Mouse (Mus musculus) gonadal fat pad, adult 2 months (tissue): Measurements from ENCODE around the gene Anks1b. TPM values are rescaled to one million over a fixed set of nuclear protein-coding genes. Genes with fewer than 3 reads are reported as not detected.

Experiments
- DNase-seq: peaks from one replicate; pipeline ENCODE4 v3.0.0-alpha.2; 2012; ENCODE audit warnings: low read depth
- polyA plus RNA-seq: library from polyadenylated mRNA; depleted of rRNA; stranded (reverse); fragments of >200 nt; gene quantifications from 2 replicates; pipeline ENCODE4 v1.2.3, GENCODE M21; 2012

Anks1b gene
- polyA plus RNA-seq, 1 experiment = 4.0 TPM

- no peak for DNase-seq
These were observed 797.0 kb downstream of the Anks1b start for GRCm38 (mm10) chr10:90670291-90670690.

DNA sequence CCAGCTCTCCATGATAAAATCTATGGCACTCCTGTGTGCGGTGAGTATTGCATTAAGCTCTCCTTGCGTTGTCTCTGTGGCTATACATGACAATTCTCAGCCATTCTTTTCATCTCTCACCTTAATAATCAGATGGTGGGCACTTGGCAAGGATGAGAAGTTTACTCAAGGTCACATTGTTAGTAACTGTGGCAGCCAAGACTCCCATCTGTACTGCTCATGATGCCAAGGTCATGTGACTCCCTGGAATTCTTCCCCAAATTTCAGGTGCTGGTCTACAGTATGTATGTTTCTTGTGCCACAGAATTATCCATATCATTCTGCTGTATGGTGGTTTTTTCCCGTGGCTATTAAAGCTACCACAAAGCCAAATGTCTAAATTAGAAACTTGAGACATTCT, 798.8 kb downstream of the Anks1b start:
- no peak for DNase-seq

GRCm38 (mm10) chr10:90674362-90674761, 801.1 kb downstream of the Anks1b start:
- no peak for DNase-seq

GRCm38 (mm10) chr10:90677421-90677820, 804.1 kb downstream of the Anks1b start:
- no peak for DNase-seq

DNA sequence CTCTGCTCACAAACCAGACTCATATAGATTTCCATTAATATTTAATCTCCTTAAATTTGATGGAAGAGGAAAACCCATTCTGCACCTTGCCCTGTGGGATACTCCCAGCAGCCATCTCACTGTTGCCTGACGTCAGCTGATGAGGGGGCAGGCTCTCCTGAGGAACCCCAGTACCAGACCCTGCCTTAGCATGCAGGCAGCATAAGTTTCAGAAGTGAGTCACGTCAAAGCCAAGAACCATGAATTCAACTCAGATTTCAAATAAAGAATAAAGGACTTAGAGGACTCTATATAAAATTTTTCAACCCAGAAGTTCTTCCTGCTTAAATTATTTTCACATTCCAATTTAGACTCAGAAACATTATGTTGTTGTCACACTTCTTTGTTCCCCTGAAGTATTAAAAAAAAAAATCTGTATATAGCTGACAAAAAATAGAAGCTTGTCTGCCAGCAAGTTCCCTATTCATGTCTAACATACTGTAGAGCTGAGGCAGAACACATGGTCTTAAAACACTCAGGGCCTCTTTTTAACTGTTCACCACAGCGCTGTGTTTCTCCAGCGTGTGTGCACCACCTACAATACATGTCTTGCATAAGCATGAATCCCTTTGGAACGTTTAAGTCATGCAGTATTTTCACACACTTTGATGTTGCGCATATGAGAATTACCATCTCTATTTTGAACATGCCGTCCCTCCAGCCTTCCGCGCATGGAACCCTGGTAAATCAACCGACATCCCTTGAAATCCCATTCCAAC, 806.6 kb downstream of the Anks1b start:
- no peak for DNase-seq

DNA sequence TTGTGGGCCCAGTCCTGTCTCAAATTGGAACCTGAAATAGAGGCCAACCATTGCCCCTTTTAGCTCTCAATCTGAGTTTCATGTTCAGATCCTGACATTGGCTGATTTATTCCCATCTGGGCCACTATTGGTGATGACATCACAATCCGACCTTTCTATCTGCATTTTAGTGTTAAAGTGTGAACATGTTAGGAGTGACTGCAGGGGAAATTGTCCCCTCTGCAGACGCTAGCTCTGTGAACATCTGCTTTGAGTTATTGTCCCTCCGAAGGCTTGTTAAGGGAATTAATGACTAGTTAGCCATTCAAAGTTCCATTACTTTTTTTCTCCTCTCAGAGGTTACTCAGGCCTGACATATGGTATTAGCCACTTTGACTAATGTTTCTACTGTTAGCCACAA, 810.5 kb downstream of the Anks1b start:
- DNase-seq = no peak

DNA sequence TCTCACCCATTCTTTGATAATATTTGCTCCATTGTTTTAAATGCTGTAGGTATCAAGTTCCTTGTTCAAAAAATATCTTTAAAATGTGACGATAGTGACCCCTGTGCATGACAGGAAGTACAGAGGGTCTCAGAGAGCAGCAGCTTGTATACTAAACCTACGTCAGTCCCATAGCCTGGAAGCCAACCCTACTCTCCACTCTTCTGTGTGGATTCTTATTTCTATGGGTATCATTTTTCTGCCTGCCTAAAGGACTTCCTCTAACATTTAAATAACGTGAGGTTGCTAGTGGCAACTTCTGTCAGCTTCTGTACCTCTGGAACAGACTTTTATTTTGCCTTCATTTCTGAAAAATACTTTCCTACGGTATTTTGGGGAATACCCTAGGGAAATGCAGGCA, 812.1 kb downstream of the Anks1b start:
- DNase-seq = no peak

DNA sequence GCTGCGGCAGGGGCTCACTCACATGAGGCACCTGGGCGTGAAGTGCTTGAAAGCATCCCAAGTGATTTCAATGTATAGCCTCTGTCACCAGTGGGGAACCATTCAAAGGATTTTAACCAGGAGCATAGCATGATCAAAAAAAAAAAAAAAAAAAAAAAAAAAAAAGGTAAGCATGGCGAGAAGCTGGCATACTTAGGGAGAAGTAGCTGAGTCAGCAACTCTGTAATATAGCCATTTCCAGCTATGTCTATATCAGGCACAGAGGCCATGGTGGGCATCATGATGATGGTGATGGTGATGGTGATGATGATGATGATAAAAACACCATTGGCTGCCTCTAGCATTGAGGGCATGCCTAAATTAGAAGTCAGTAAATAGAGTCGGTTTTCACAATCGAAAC, 814.8 kb downstream of the Anks1b start:
- no peak for DNase-seq

GRCm38 (mm10) chr10:90688696-90689252, 815.5 kb downstream of the Anks1b start:
- DNase-seq = no peak

DNA sequence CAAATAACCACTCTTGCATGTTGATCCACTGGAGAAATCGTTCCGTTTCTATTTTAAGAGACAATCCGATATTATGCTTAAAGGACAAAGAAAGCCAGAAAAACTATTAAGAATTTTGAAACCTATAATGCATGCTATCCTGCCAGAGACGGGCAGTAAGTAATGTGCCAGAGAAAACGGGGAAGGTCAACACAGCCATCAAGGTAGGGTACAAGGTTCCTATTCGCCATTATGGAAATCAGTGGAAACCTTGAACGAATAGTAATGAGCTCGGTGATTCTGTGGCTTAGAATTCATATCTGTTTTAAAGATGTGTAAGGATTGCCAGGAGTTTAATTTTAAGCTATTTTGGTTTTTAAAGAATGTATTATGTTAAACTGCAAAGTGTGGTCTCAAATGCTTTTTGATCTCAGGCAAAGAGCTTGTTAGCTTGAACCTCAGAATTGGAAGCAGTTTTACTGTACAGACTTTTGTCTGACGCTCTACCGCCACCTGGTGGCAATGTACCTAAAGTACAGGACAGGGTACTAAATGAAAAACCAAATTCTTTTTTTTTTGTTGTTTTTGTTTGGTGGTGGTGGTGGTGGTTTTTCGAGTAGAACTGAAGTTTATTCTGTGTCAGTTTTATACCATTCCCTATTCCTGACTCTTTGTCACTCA, 816.7 kb downstream of the Anks1b start:
- no peak for DNase-seq

DNA sequence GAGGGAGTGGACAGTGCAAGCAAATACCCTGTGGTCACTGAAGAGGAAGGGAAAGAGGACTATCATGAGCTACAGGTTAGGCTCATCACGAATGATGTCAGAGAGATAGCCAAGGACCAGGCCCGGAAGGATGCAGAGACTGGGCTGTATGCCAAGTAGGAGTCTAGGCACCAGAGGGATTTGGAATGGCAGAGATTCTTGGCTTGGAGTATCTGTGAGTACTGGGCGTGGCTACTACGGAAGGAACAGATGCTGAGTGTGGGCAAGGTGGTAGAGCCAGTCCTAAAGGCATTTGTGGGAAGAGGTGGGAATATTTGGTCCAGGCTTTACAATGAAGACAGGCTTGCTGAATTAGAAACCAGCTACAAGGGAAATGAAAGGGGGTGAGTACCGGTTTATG, 823.4 kb downstream of the Anks1b start:
- no peak for DNase-seq

- no peak for DNase-seq
These were observed 824.1 kb downstream of the Anks1b start for GRCm38 (mm10) chr10:90697413-90697812.

GRCm38 (mm10) chr10:90699211-90699610, 825.9 kb downstream of the Anks1b start:
- no peak for DNase-seq

GRCm38 (mm10) chr10:90704602-90705001, 831.3 kb downstream of the Anks1b start:
- DNase-seq = no peak

DNA sequence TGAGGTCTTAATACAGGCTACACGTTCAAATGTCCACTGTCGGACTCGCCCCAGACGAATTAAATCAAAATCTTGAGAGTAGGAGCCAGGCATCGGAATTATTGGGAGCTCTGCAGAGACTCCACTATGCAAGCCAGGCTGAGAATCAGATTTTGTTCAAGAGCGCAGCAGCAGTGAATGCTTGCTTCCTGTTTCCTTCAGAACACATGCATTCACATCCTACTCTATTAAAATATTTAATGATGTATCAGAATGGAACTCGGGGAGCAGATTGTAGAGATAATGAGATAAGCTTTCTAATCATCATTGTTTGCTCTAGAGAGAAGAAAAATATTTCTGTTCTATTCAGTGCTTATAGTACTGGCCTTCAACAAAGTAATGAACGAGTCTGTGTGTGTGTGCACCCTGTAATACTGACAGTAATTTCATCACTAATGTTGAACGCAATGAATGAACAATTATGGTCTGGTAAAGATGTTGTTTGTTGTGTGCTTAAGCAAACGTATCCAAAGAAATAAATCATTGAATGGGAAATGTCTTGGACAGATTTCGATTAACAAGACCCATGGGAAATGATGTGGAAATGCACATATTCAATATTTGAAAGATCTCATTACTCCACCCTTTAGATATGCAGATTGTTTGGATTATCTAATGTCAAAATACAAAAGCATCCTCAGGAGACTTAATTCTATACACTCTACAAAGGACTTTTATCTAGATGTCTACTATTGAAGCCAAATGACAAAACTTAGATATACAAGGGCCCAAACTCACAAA, 835.7 kb downstream of the Anks1b start:
- no peak for DNase-seq

GRCm38 (mm10) chr10:90709602-90709931, 836.3 kb downstream of the Anks1b start:
- no peak for DNase-seq

DNA sequence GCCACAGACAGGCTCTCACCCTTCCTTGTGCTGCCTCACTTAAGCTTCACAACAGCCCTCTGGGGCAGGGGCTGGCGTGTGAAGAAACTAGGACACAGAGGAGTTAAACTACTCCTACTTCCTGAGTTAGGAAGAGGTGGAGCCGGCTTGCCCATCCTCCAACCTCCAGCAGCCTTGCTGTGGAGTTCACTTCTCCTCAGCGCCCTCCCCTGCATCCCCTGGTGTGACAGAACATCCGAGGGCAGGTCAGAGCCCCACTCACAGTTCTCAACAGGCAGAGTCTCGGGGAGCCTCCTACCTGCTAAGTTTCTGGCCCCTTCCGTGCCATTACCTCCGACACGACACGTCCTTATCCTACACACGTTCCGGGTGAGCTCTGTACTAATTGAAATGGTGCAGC, 844.7 kb downstream of the Anks1b start:
- DNase-seq = no peak

- no peak for DNase-seq
These were observed 845.4 kb downstream of the Anks1b start for GRCm38 (mm10) chr10:90718684-90719083.

GRCm38 (mm10) chr10:90719996-90720395, 846.7 kb downstream of the Anks1b start:
- no peak for DNase-seq

DNA sequence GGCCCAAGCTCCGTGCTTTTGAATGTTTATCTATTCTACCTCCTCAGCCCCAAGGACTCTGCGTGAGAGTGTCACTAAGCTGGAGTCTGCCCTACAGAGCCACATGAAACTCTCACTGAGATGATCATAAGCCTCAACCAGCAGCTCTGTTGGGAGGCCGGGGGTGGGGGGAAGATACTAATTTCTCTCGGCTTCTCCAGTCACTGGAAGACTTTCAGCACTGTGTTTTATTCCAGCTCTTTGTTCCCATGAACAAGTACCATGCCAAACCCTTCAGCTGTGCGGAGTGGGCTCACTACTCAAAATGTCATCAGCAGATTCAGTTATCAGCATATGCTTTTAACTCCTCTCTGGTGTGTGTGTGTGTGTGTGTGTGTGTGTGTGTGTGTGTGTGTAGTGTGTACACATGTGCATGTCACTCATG, 849.8 kb downstream of the Anks1b start:
- no peak for DNase-seq

- no peak for DNase-seq
These were observed 850.6 kb downstream of the Anks1b start for GRCm38 (mm10) chr10:90723941-90724341.

DNA sequence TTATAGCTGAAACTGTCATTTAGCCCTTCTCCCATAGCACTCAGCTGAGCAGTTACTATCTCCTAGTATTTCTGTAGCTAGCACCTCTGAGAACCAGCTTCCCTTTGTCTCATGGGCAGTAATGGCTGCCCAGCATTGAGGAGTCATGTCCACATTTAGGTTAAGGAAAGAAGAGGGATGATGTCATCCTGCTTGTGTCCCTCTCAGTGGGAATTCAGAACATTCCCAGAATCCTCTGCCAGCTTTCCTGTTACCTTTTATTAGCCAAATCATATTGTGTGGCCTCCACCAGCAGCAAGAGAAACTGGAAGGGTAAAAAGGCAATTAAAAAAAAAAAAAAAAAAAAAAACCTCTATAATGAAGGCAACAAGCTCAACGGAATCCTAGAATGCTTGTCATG, 851.6 kb downstream of the Anks1b start:
- DNase-seq = no peak
